Mouse (Mus musculus): ENCODE results near the gene Mapkapk2. TPM values are rescaled to one million over a fixed set of nuclear protein-coding genes. Genes with fewer than 3 reads are reported as not detected.

The Mapkapk2 gene
- polyA plus RNA-seq, 1 experiment from 2014 or later, result 9.1 TPM

DNA sequence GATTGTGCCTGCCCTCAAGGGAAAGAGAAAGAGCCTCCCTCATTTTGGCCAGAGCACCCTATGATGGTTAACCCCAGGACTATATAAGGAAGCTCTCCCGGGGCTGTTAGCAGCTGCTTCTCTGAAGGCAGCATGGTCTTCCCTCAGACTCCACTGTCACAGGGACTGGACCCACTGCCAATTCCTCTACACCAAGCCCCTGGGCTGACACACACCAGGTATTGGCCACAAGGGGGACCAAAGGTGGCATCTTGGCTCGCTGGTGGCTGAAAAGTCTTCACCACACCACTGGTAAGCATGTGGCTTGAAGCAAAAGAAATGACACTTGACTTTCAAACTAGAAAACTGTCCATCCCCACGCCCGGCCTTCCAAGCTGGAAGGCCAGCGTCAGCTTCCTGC, 47.0 kb downstream of the Mapkapk2 start:
- Histone ChIP-seq H3K4me2 (ENCODE audit: low read length) (no peak overlapping the region), H3K9me3 (ENCODE audit: control insufficient read depth, low read length) (no peaks in the 10 kb centered on the region)
- 86% methylated on average over 5 of the region's 5 CpGs for WGBS

DNA sequence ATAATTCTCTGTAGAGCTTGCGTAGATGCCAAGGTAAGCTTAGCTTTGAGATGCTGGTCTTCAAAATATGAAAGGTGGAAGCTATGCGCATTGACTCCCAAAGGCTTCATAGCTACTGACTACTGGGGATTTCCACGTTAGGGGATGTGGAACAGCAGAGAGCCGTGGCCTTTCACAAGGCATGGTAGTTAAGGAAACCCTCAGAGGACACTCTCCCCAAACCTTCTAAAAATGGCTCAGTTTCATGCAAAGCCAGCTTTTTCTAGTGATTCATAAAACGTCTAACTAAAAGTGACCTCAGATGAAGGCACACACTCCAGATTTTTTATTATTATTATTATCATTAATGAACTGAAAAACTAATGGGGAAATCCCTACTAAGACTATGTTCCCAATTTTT, 47.6 kb downstream of the Mapkapk2 start:
- H3K4me2 ChIP-seq (ENCODE audit: low read length), result no peak overlapping the region
- no peak for ATAC-seq
- no peak overlapping the region for H3K27ac ChIP-seq (ENCODE audit: low read depth, low read length)
- H3K36me3 ChIP-seq (ENCODE audit: control insufficient read depth, insufficient read depth, low read length), result peaks cover 4% of the 10 kb centered on the region; the same call in 1 of the 2 replicates
- H3K4me3 ChIP-seq (ENCODE audit: low read length), result no peak overlapping the region
- no peaks in the 10 kb centered on the region for H3K9me3 ChIP-seq (ENCODE audit: control insufficient read depth, low read length)
- H3K4me1 ChIP-seq (ENCODE audit: control insufficient read depth, insufficient read depth, low read depth, low read length), result peaks cover 3% of the 10 kb centered on the region; the same call in 1 of the 2 replicates
- H3K27me3 ChIP-seq (replicated peaks; ENCODE audit: control insufficient read depth, insufficient read depth, low read length), result no peaks in the 10 kb centered on the region
- no peak overlapping the region for H3K9ac ChIP-seq (ENCODE audit: low read depth, low read length)
- 84% methylated on average over 5 of the region's 5 CpGs for WGBS

More for the DNA sequence above, 47.0 kb downstream of the Mapkapk2 start:
- H3K4me1 ChIP-seq (ENCODE audit: control insufficient read depth, insufficient read depth, low read depth, low read length), result peaks cover 3% of the 10 kb centered on the region; the same call in 1 of the 2 replicates
- H3K36me3 ChIP-seq (ENCODE audit: control insufficient read depth, insufficient read depth, low read length), result peaks cover 8% of the 10 kb centered on the region; the same call in 1 of the 2 replicates
- no peak overlapping the region for H3K27ac ChIP-seq (ENCODE audit: low read depth, low read length)
- ATAC-seq, result no peak
- H3K9ac ChIP-seq (ENCODE audit: low read depth, low read length), result no peak overlapping the region
- H3K27me3 ChIP-seq (replicated peaks; ENCODE audit: control insufficient read depth, insufficient read depth, low read length), result no peaks in the 10 kb centered on the region
- H3K4me3 ChIP-seq (ENCODE audit: low read length), result no peak overlapping the region

DNA sequence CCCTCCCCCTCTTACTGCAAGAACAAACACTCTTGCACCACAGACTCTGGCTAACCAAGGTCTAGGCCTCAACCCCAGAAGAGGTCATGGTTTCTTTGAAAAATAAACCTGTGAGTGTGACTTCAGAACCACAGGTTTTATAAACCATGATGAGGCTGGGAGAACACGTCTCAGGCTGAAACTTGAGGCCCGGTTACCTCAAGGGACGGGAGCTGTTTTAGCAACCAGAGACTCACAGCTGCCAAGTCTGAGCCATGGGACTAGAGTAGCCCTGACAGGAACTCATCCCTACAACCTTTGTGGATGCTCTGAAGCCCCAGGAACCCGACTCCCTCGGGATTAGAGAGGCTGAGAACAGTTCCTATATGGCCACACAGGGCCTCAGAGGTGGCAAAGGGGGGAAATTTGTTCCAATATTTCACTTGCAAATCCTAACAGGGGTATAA, 48.2 kb downstream of the Mapkapk2 start:
- Histone ChIP-seq H3K4me3 (ENCODE audit: low read length) (no peak overlapping the region), H3K27ac (ENCODE audit: low read depth, low read length) (no peak overlapping the region), H3K4me1 (ENCODE audit: control insufficient read depth, insufficient read depth, low read depth, low read length) (peaks cover 3% of the 10 kb centered on the region; the same call in 1 of the 2 replicates), H3K9ac (ENCODE audit: low read depth, low read length) (no peak overlapping the region), H3K4me2 (ENCODE audit: low read length) (no peak overlapping the region), H3K27me3 (replicated peaks; ENCODE audit: control insufficient read depth, insufficient read depth, low read length) (no peaks in the 10 kb centered on the region), H3K36me3 (ENCODE audit: control insufficient read depth, insufficient read depth, low read length) (no peaks in the 10 kb centered on the region), H3K9me3 (ENCODE audit: control insufficient read depth, low read length) (no peaks in the 10 kb centered on the region)
- WGBS, result 85% methylated on average over 5 of the region's 5 CpGs
- ATAC-seq, result no peak

DNA sequence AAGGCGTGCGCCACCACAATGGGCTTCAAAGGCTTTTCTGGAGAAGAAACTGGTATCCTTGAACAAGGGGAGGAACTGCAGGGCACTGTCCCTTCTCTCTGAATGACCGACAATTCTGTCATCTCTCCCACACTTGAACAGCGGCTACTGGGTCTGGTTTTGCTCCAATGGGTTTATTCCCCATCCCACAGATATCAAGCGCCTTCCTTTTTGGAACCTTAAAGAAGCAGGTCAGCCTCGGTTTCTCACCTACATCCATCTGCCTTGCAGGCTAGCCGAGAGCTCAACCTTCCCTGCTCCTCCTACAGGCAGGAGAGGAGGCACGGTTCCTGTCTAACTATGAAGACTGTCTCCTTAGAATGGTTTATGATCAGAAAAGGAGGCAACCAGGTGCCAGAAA, 48.7 kb downstream of the Mapkapk2 start:
- Histone ChIP-seq H3K36me3 (ENCODE audit: control insufficient read depth, insufficient read depth, low read length) (no peaks in the 10 kb centered on the region), H3K4me1 (ENCODE audit: control insufficient read depth, insufficient read depth, low read depth, low read length) (peaks cover 3% of the 10 kb centered on the region; the same call in 1 of the 2 replicates), H3K9me3 (ENCODE audit: control insufficient read depth, low read length) (no peaks in the 10 kb centered on the region), H3K27me3 (replicated peaks; ENCODE audit: control insufficient read depth, insufficient read depth, low read length) (no peaks in the 10 kb centered on the region), H3K4me3 (ENCODE audit: low read length) (no peak overlapping the region), H3K27ac (ENCODE audit: low read depth, low read length) (no peak overlapping the region), H3K4me2 (ENCODE audit: low read length) (no peak overlapping the region), H3K9ac (ENCODE audit: low read depth, low read length) (no peak overlapping the region)
- ATAC-seq, result no peak
- 85% methylated on average over 8 of the region's 8 CpGs for WGBS

DNA sequence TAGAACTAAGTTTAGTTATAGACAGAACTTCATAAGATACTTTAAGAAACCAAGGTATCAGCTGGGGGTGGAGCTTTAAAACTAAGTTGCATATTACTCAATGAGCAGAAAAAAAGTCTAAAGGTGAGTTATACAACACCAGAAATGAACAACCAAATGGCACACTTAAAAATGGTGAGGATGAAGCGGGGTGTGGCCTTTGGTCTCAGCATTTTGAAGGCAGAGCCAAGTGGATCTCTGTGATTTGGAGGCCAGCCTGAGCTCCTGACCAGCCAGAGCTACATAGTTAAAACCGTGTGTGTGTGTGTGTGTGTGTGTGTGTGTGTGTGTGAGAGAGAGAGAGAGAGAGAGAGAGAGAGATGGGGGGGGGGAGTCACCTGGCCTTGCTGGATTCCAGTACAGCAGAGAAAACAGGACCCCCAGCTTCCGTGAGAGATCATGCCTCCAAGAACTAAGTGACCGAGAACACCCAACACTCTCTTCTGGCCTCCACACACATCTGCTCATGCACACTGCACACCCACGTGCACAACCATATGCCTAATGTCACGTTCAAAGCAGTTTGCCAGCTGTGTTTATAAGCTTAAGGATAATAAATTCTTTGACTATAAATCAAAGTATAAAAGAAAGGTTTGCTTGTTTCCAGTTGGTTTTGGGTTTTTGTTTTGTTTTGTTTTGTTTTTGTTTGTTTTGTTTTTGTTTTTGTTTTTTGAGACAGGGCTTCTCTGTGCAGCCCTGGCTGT, 49.3 kb downstream of the Mapkapk2 start:
- Histone ChIP-seq H3K36me3 (ENCODE audit: control insufficient read depth, insufficient read depth, low read length) (no peaks in the 10 kb centered on the region), H3K27me3 (replicated peaks; ENCODE audit: control insufficient read depth, insufficient read depth, low read length) (no peaks in the 10 kb centered on the region)
- 75% methylated on average over 6 of the region's 6 CpGs for WGBS

DNA sequence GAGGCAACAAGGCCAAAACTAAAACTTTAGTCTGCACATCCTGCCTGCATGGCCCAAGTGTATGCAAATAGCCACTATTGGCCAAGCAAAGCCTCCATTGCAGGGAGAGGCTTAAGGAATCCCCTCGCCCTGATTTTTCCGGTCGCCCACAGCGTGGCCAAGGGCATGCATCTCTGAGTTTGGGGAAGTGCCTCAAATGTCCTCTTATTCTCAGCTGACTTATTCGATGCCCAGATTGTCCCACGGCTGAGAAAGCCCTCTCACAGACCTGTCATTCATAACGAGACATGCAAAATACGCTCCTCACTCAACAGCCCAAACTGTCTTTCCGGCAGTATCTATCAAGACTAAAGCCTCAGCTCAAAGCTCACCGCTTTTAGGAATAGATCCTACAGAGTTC, 51.0 kb downstream of the Mapkapk2 start:
- H3K4me3 ChIP-seq (ENCODE audit: low read length), result no peak overlapping the region
- no peaks in the 10 kb centered on the region for H3K4me1 ChIP-seq (ENCODE audit: control insufficient read depth, insufficient read depth, low read depth, low read length)
- no peak for ATAC-seq
- H3K27me3 ChIP-seq (replicated peaks; ENCODE audit: control insufficient read depth, insufficient read depth, low read length), result no peaks in the 10 kb centered on the region
- H3K4me2 ChIP-seq (ENCODE audit: low read length), result no peak overlapping the region
- no peaks in the 10 kb centered on the region for H3K9me3 ChIP-seq (ENCODE audit: control insufficient read depth, low read length)
- 88% methylated on average over 10 of the region's 10 CpGs for WGBS
- H3K36me3 ChIP-seq (ENCODE audit: control insufficient read depth, insufficient read depth, low read length), result no peaks in the 10 kb centered on the region
- no peak overlapping the region for H3K9ac ChIP-seq (ENCODE audit: low read depth, low read length)
- no peak overlapping the region for H3K27ac ChIP-seq (ENCODE audit: low read depth, low read length)

More for the DNA sequence above, 49.3 kb downstream of the Mapkapk2 start:
- Histone ChIP-seq H3K4me1 (ENCODE audit: control insufficient read depth, insufficient read depth, low read depth, low read length) (peaks cover 3% of the 10 kb centered on the region; the same call in 1 of the 2 replicates), H3K4me2 (ENCODE audit: low read length) (no peak overlapping the region), H3K9ac (ENCODE audit: low read depth, low read length) (no peak overlapping the region), H3K4me3 (ENCODE audit: low read length) (no peak overlapping the region), H3K9me3 (ENCODE audit: control insufficient read depth, low read length) (no peaks in the 10 kb centered on the region), H3K27ac (ENCODE audit: low read depth, low read length) (no peak overlapping the region)
- no peak for ATAC-seq

DNA sequence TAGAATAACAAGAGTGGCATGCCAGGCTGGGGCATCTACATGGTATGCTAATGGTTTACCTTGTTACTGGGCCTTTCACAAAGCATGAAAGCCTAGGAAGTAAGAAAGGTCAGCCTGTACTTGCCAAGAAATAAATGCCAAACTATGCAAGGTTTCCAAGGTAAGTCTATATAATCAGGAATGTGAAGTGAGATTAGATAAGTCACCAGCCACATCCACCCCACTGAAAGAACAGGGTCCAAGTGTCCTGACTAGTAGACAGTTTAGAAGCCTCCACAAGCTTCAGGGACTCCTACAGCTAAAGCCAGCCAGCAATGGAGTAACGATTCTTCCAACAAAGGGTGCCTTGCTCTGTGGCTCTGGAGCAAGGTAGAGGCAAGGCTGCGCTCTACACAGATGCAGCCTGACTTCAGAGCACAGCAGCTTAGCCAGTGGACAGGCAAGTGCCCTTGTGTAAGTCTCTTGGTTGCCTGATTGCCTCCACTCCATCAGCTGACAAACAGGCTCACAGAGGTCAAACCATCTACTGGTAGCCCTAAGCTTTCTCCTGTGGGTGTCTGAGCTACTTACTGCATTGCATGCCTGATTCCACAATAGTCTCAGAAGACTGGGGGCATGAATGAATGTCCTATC, 51.8 kb downstream of the Mapkapk2 start:
- Histone ChIP-seq H3K9ac (ENCODE audit: low read depth, low read length) (no peak overlapping the region), H3K27me3 (replicated peaks; ENCODE audit: control insufficient read depth, insufficient read depth, low read length) (no peaks in the 10 kb centered on the region), H3K9me3 (ENCODE audit: control insufficient read depth, low read length) (no peaks in the 10 kb centered on the region), H3K4me2 (ENCODE audit: low read length) (no peak overlapping the region), H3K4me3 (ENCODE audit: low read length) (no peak overlapping the region), H3K27ac (ENCODE audit: low read depth, low read length) (no peak overlapping the region), H3K4me1 (ENCODE audit: control insufficient read depth, insufficient read depth, low read depth, low read length) (no peaks in the 10 kb centered on the region), H3K36me3 (ENCODE audit: control insufficient read depth, insufficient read depth, low read length) (no peaks in the 10 kb centered on the region)
- ATAC-seq, result no peak
- 89% methylated on average over 2 of the region's 2 CpGs for WGBS

DNA sequence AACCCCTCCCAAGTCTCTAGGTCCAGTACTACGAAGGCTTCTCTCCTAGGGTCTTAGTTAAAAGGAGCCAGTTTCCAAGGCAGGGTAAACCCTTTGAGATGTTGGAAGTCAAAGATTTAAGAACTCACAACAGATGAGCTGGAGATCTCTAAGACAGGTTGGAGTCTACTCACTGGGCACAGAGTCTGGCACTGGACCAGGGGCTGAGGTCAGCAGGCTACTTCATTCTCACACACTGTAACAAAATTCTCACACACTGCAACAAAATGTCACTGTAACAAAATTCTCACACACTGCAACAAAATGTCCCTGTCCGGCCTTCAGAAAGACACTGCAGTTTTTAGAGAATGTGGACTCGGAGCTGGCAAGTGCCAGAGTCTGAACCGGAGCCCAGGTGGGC, 54.0 kb downstream of the Mapkapk2 start:
- ATAC-seq, result no peak
- Histone ChIP-seq H3K27ac (ENCODE audit: low read depth, low read length) (no peak overlapping the region), H3K9me3 (ENCODE audit: control insufficient read depth, low read length) (no peaks in the 10 kb centered on the region), H3K4me2 (ENCODE audit: low read length) (no peak overlapping the region), H3K9ac (ENCODE audit: low read depth, low read length) (no peak overlapping the region), H3K4me3 (ENCODE audit: low read length) (no peak overlapping the region), H3K36me3 (ENCODE audit: control insufficient read depth, insufficient read depth, low read length) (no peaks in the 10 kb centered on the region), H3K4me1 (ENCODE audit: control insufficient read depth, insufficient read depth, low read depth, low read length) (no peaks in the 10 kb centered on the region), H3K27me3 (replicated peaks; ENCODE audit: control insufficient read depth, insufficient read depth, low read length) (no peaks in the 10 kb centered on the region)
- 94% methylated on average over 4 of the region's 4 CpGs for WGBS

DNA sequence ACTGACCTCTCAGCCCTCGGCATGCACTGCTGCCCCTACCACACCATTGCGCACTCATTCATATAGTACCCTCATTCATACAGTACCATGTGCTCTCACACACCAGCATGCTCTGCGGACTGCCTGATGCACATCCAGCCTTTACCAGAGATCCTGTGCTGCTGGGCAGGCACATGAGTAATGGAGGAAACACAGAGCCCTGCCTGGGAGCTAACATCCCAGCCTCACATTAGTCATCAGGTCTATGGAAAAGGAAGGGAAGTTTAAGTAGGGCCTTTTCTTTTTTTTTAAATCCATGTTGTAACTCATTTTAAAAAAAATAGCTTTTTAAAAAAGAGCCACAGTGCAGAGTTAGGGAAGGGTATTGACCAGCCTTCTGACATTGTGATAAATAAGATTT, 54.9 kb downstream of the Mapkapk2 start:
- 90% methylated on average over 3 of the region's 3 CpGs for WGBS
- H3K36me3 ChIP-seq (ENCODE audit: control insufficient read depth, insufficient read depth, low read length), result no peaks in the 10 kb centered on the region
- no peak overlapping the region for H3K9ac ChIP-seq (ENCODE audit: low read depth, low read length)
- no peak overlapping the region for H3K4me2 ChIP-seq (ENCODE audit: low read length)
- no peak overlapping the region for H3K27ac ChIP-seq (ENCODE audit: low read depth, low read length)
- no peak for ATAC-seq
- no peaks in the 10 kb centered on the region for H3K4me1 ChIP-seq (ENCODE audit: control insufficient read depth, insufficient read depth, low read depth, low read length)
- no peaks in the 10 kb centered on the region for H3K27me3 ChIP-seq (replicated peaks; ENCODE audit: control insufficient read depth, insufficient read depth, low read length)
- no peaks in the 10 kb centered on the region; the same call in 1 of the 2 replicates for H3K9me3 ChIP-seq (ENCODE audit: control insufficient read depth, low read length)
- no peak overlapping the region for H3K4me3 ChIP-seq (ENCODE audit: low read length)
